Mouse (Mus musculus): ENCODE data around the gene Ap3m1. TPM values are rescaled to one million over a fixed set of nuclear protein-coding genes. Genes with fewer than 3 reads are reported as not detected.
A peak's percentile ranks its signal among the peaks of the same experiment; 100 is the strongest.

Gene Ap3m1
- polyA plus RNA-seq, 1 experiment from 2014 or later, result 79.0 TPM

DNA sequence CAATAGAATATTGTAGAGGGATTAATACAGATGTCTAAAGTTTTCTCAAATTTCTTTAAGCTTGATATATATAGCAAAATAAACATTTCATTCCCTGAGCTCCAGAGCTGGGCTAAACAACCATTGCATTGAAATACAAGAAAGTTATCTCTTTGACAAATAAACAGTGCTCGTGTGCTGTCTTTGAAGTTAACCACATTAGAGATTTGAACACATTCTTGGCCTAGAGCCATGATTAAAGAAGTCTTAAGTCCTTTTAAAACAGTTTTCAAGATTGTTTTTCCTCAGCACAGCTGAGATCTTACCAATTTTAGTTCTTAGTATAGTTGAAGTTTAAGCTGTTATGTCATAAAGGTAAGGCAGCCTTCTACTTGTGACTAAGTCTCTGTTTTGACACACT is 12.0 kb upstream of the Ap3m1 start:
- WGBS, result 24% methylated on average over 1 of the region's 1 CpGs
- Histone ChIP-seq H3K27ac (no peak overlapping the region), H3K9me3 (no peaks in the 10 kb centered on the region), H3K4me3 (replicated peaks) (no peak overlapping the region), H3K4me2 (replicated peaks) (no peak overlapping the region), H3K9ac (no peak overlapping the region), H3K36me3 (no peaks in the 10 kb centered on the region), H3K27me3 (replicated peaks) (no peaks in the 10 kb centered on the region), H3K4me1 (replicated peaks) (peaks cover 12% of the 10 kb centered on the region; the same call in 1 of the 2 replicates)
- ATAC-seq, result no peak

DNA sequence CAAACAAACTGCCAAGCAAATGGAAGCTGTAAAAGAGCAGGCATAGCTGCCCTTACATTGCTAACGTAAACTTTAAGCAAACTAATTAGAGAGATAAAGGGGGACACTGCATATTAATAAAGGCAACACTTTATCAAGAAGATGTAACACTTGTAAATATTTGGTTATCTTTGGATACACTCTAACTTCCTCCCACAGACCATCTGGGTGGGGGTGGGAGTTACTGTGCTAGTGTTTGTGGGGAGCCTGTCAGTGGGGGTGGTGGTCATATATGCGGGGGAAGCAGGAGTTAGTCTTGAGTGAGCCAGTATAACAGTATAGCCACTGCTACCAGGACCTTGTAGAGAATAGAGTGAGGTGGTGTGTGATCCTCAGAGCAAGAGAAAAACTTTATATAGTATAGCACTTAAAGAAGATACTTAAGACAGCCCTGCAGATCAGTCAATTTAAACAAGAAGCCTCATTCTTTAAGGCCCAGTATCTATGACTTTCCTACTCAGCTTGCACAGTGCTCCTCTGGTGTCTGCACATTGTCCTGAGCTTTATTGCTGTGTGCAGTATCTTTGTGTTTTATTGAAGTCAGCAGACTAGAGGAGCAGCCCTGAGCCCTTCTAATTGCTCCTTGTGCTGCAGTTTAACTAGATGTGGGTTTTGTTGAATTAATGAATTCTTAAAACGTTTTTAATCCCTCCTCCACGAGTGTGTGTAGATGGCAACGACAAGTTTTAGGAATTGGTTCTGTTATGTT is 10.6 kb upstream of the Ap3m1 start:
- no peaks in the 10 kb centered on the region for H3K9me3 ChIP-seq
- peak; percentile 84 for ATAC-seq
- H3K4me1 ChIP-seq (replicated peaks), result peaks cover 12% of the 10 kb centered on the region; the same call in 1 of the 2 replicates
- H3K4me3 ChIP-seq (replicated peaks), result no peak overlapping the region
- H3K36me3 ChIP-seq, result no peaks in the 10 kb centered on the region
- 0 out of 2 replicates have a peak overlapping the region, but pooled peaks have one; percentile 13 for H3K27ac ChIP-seq
- H3K4me2 ChIP-seq (replicated peaks), result no peak overlapping the region
- no peak overlapping the region for H3K9ac ChIP-seq
- WGBS, result 42% methylated on average over 5 of the region's 5 CpGs
- H3K27me3 ChIP-seq (replicated peaks), result no peaks in the 10 kb centered on the region

DNA sequence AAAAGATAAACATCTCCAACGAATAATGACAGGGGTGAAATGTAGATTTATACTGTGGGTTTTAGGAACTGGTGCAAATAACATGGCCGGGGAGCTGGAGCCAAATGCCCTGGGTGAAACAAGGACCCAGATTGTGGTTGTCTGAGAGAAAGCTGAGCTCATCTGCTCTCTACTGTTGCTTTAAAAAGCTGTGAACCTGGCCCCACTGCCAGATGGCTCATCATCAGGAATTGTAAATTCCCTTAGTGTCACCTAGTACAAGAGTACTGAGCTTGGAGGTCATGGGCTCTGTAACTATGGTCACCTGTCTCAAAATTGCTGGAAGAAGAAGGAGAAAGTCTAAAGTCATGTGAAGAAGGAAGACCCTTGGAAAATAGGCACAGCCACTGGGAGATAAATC is 6.7 kb upstream of the Ap3m1 start:
- H3K9ac ChIP-seq, result no peak overlapping the region
- no peaks in the 10 kb centered on the region for H3K36me3 ChIP-seq
- no peak for ATAC-seq
- no peak overlapping the region for H3K4me3 ChIP-seq (replicated peaks)
- no peak overlapping the region for H3K4me2 ChIP-seq (replicated peaks)
- no peaks in the 10 kb centered on the region for H3K9me3 ChIP-seq
- no peak overlapping the region for H3K27ac ChIP-seq
- H3K27me3 ChIP-seq (replicated peaks), result no peaks in the 10 kb centered on the region
- peaks cover 4% of the 10 kb centered on the region; the same call in 1 of the 2 replicates for H3K4me1 ChIP-seq (replicated peaks)
- WGBS, result 77% methylated on average over 2 of the region's 2 CpGs

DNA sequence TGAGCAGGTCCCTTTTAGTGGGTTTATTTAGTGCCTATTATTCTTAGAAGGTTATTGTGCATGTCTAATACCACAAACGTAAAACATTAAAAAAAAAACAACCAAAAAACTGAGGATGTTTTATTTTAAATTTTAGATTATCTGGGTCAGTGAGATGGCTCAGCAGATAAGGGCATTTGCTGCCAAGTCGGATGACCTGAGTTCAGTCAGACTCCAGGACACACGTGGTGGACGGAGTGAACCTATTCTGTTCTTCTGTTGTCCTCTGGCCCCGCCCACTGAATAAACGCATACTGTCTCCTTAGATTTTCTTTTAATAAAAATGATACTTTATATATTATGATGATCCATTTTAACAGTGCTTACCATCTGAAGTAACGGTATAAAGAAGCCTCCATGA is 1.3 kb upstream of the Ap3m1 start:
- Histone ChIP-seq H3K9ac (peak overlapping the region; percentile 73; the same call in 1 of the 2 replicates), H3K4me3 (replicated peaks) (peak overlapping the region; percentile 83), H3K9me3 (no peaks in the 10 kb centered on the region), H3K36me3 (no peaks in the 10 kb centered on the region), H3K27me3 (replicated peaks) (no peaks in the 10 kb centered on the region), H3K4me2 (replicated peaks) (peak overlapping the region; percentile 97), H3K27ac (no peak overlapping the region), H3K4me1 (replicated peaks) (0 out of 2 replicates have a peak, but pooled peaks cover 3% of the 10 kb centered on the region)
- no peak for ATAC-seq
- 49% methylated on average over 7 of the region's 7 CpGs for WGBS

DNA sequence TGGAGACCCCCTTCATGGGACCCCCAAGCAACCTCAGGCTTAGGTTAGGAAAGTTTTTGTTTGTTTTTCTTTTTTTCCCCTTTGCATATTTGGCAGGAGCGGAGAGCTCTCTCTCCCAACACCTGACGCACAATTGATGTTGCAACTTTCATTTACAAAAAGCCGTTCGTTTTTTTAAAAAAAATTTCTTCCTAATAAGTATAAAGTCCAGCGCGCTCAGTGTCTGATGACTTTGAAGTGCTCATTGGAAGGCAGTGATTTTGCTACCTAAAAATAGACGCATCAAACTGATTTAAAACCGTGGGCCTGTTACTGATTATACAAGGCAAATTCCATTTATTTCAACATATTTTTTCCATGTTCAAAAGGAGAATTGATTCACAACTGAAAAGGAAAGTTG is 843 bp upstream of the Ap3m1 start:
- ATAC-seq, result no peak
- H3K27me3 ChIP-seq (replicated peaks), result no peaks in the 10 kb centered on the region
- peak overlapping the region; percentile 73 for H3K9ac ChIP-seq
- 0 out of 2 replicates have a peak, but pooled peaks cover 3% of the 10 kb centered on the region for H3K4me1 ChIP-seq (replicated peaks)
- 7% methylated on average over 8 of the region's 8 CpGs for WGBS
- no peaks in the 10 kb centered on the region for H3K9me3 ChIP-seq
- H3K4me2 ChIP-seq (replicated peaks), result peak overlapping the region; percentile 97
- H3K36me3 ChIP-seq, result no peaks in the 10 kb centered on the region
- peak overlapping the region; percentile 92 for H3K27ac ChIP-seq
- H3K4me3 ChIP-seq (replicated peaks), result peak overlapping the region; percentile 83

DNA sequence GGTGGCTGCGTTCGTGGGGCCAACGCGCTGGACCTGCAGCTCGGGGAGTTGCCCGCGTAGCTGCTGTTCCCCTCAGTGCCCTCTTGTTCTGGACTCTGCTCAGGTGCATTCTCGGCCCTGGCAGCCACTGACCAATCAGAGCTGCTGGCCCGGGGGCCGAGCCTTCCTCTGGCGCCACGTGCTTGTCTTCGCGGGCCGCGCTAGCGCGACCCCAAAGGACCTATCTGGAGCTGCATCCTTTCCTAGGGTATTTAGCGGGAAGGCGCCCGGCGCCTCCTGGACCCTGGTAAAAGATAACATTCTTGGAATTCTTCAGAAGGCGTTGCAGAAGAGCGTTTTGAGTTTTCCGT is 448 bp upstream of the Ap3m1 start:
- peak overlapping the region; percentile 92 for H3K27ac ChIP-seq
- under 1% methylated on average over 25 of the region's 25 CpGs for WGBS
- ATAC-seq, result peak; percentile 86
- H3K9me3 ChIP-seq, result no peaks in the 10 kb centered on the region
- 0 out of 2 replicates have a peak, but pooled peaks cover 3% of the 10 kb centered on the region for H3K4me1 ChIP-seq (replicated peaks)
- H3K4me3 ChIP-seq (replicated peaks), result peak overlapping the region; percentile 83
- H3K36me3 ChIP-seq, result no peaks in the 10 kb centered on the region
- no peaks in the 10 kb centered on the region for H3K27me3 ChIP-seq (replicated peaks)
- H3K4me2 ChIP-seq (replicated peaks), result peak overlapping the region; percentile 97
- peak overlapping the region; percentile 73 for H3K9ac ChIP-seq

DNA sequence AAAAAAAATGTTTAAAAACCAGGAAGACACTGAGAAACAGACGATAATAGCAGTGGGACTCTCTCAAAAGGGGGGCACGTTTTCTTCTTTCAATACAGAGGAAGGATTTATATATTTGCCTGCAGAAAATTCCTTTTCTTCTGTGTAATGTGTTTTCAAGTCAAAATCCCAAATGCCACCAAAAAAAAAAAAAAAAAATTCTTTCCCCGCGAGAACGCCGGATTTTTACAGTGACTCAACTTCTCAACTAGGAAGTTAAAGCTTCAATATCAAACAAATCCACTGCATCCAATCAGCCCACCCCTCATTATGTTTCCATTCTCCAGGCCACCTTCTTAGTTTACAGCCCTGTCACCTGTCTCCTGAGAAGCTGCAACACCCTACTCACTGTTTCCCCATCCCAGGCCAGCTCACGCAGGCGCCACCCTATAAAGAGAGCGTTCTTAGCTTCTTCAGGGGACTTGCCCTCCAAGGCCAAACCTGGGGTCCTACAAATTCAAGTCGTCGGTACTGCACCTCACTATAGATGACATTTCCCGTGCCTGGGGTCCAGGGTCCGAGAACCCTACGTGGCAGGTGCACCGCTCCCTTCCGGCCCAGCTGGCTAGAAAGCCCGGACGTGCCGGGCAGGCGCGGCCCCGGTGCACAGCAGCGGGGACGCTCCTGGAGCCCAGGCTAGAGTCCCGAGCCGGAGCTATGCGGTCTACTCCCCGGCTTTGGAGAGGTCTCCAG is 762 bp downstream of the Ap3m1 start:
- Histone ChIP-seq H3K9me3 (no peaks in the 10 kb centered on the region), H3K27me3 (replicated peaks) (no peaks in the 10 kb centered on the region), H3K4me1 (replicated peaks) (0 out of 2 replicates have a peak, but pooled peaks cover 3% of the 10 kb centered on the region), H3K36me3 (no peaks in the 10 kb centered on the region), H3K4me3 (replicated peaks) (peak overlapping the region; percentile 83), H3K4me2 (replicated peaks) (peak overlapping the region; percentile 97), H3K27ac (peak overlapping the region; percentile 90), H3K9ac (peak overlapping the region; percentile 73)
- WGBS, result 6% methylated on average over 28 of the region's 28 CpGs
- peak; percentile 29 for ATAC-seq

DNA sequence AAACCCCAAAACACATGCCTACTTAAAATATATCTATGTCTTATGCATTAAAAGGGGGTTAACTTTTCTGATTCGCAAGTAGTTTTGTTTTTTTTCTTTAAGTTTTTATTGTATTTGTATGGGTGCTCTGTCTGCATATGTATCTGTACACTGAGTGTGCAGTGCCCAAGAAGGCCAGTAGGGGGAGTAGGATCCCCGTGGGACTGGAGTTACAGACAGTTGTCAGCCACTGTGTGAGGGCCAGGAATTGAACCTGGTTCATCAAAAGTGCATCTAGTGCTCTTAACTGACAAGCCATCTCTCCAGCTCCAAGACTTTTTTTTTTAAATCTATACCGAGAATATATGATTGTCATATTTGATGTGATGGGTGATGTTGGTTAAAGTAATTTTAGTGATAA is 1.6 kb downstream of the Ap3m1 start:
- no peak for ATAC-seq
- 74% methylated on average over 3 of the region's 3 CpGs for WGBS
- H3K9ac ChIP-seq, result no peak overlapping the region
- no peaks in the 10 kb centered on the region for H3K36me3 ChIP-seq
- 0 out of 2 replicates have a peak, but pooled peaks cover 3% of the 10 kb centered on the region for H3K4me1 ChIP-seq (replicated peaks)
- no peaks in the 10 kb centered on the region for H3K27me3 ChIP-seq (replicated peaks)
- peak overlapping the region; percentile 83; the same call in 1 of the 2 replicates for H3K4me3 ChIP-seq (replicated peaks)
- no peak overlapping the region for H3K4me2 ChIP-seq (replicated peaks)
- no peaks in the 10 kb centered on the region for H3K9me3 ChIP-seq
- H3K27ac ChIP-seq, result no peak overlapping the region

DNA sequence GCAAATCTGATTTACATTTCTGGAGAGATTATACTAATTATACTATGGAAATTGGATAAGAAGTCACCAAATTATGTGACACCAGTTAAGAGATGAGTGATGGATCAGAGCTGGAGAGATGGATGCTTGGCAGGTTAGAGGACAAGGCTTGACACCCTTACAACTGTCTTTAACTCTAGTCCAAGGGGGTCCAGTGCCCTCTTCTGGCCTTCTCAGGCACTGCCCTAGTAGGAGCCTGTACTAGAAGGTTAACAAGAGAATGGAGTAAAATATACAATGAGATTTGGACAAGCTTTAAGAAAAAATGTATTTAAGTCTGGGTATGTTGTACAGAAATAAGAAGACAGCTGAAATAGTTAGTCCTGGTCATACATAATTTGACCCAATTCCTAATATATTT is 3.4 kb downstream of the Ap3m1 start:
- Histone ChIP-seq H3K4me1 (replicated peaks) (0 out of 2 replicates have a peak, but pooled peaks cover 3% of the 10 kb centered on the region), H3K36me3 (no peaks in the 10 kb centered on the region), H3K9me3 (no peaks in the 10 kb centered on the region), H3K4me3 (replicated peaks) (no peak overlapping the region), H3K4me2 (replicated peaks) (no peak overlapping the region), H3K27ac (no peak overlapping the region), H3K27me3 (replicated peaks) (no peaks in the 10 kb centered on the region), H3K9ac (no peak overlapping the region)
- ATAC-seq, result no peak

DNA sequence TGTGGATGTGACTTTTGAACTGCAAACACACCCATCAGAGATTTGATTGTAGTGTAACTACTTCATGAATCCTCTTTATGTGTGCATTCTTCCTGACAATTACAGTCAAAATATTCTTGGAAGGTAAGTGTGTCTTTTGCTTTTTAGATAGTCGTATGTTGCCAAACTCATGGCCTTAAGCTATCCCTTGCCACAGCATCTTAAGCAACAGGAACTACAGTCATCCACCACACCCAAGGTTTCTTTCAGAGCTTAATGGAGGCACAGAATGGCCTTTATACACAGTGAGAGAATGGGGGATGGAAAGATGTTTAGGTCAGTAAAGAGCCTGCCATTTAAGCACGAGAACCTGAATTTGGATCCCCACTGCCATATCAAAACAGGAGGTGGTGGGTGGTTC is 4.5 kb downstream of the Ap3m1 start:
- H3K9me3 ChIP-seq, result no peaks in the 10 kb centered on the region
- 86% methylated on average over 2 of the region's 2 CpGs for WGBS
- no peak overlapping the region for H3K9ac ChIP-seq
- no peak overlapping the region for H3K4me2 ChIP-seq (replicated peaks)
- H3K4me1 ChIP-seq (replicated peaks), result 0 out of 2 replicates have a peak, but pooled peaks cover 3% of the 10 kb centered on the region
- H3K27me3 ChIP-seq (replicated peaks), result no peaks in the 10 kb centered on the region
- H3K27ac ChIP-seq, result no peak overlapping the region
- no peak for ATAC-seq
- H3K36me3 ChIP-seq, result no peaks in the 10 kb centered on the region
- no peak overlapping the region for H3K4me3 ChIP-seq (replicated peaks)

DNA sequence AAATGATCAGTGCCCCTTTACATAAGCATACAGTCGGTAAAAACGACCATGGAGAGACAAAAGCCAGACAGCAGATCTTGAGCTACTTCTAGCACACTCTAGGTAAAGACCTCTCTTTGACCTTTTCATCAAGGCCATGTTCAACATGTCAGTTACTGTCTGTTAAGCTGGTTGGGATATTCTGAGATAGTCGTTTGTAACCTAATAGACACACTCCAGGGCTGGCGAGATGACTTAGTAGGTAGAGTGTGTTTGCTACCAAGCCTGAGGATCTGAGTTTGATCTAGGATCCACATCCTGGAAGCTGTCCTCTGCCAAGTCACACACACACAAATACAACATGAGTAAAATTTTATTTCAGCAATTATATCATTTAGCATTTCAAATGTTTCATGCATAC is 12.7 kb downstream of the Ap3m1 start:
- no peak overlapping the region for H3K27ac ChIP-seq
- WGBS, result 54% methylated on average over 4 of the region's 4 CpGs

DNA sequence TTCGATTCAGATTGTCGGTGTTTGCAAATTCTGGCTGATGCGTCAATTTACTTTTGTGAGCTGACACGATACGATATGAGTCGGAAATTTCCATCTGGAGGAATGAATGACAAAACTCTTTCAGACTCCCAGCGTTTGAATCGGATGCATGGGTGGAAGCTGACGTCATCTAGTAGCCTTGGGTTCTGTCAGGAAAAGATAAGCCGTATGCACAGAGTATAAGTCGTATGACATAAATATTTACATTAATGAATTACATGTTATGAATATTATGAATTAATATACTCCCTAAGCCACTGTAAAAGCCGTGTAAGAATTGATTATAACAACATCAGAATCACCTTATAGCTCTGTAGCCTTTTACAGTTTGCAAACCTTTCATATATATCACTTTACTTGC is 13.2 kb downstream of the Ap3m1 start:
- Histone ChIP-seq H3K9me3 (no peaks in the 10 kb centered on the region), H3K27me3 (replicated peaks) (no peaks in the 10 kb centered on the region), H3K9ac (no peak overlapping the region), H3K4me3 (replicated peaks) (no peak overlapping the region), H3K27ac (no peak overlapping the region), H3K4me1 (replicated peaks) (0 out of 2 replicates have a peak, but pooled peaks cover 2% of the 10 kb centered on the region), H3K36me3 (0 out of 2 replicates have a peak, but pooled peaks cover 8% of the 10 kb centered on the region), H3K4me2 (replicated peaks) (no peak overlapping the region)
- WGBS, result 60% methylated on average over 12 of the region's 12 CpGs
- no peak for ATAC-seq

More for the DNA sequence above, 12.7 kb downstream of the Ap3m1 start:
- Histone ChIP-seq H3K4me2 (replicated peaks) (no peak overlapping the region), H3K4me3 (replicated peaks) (no peak overlapping the region), H3K27me3 (replicated peaks) (no peaks in the 10 kb centered on the region), H3K9ac (no peak overlapping the region), H3K4me1 (replicated peaks) (0 out of 2 replicates have a peak, but pooled peaks cover 2% of the 10 kb centered on the region), H3K9me3 (no peaks in the 10 kb centered on the region), H3K36me3 (0 out of 2 replicates have a peak, but pooled peaks cover 8% of the 10 kb centered on the region)
- no peak for ATAC-seq

Data from intestine, embryonic 15.5 days (tissue).